Mouse (Mus musculus) cerebellum, adult 2 months (tissue): Measurements from ENCODE around the gene 4931428F04Rik. TPM values are rescaled to one million over a fixed set of nuclear protein-coding genes. Genes with fewer than 3 reads are reported as not detected.

ENCODE experiments used
- DNase-seq, 2 experiments: peaks; one replicate each; pipeline ENCODE4 v3.0.0; 2021
- H3K27ac ChIP-seq: fragments of 200-500 bp; 2 replicates; pipeline ENCODE4 v1.5.1; 2012; ENCODE audit warnings: low read length, control low read depth, inconsistent platforms; ENCODE audit not compliant: insufficient read depth
- H3K27me3 ChIP-seq: fragments of 200-500 bp; 2 replicates; pipeline ENCODE4 v1.6.1; 2012; ENCODE audit warnings: inconsistent platforms, mild to moderate bottlenecking, low read length, moderate library complexity; ENCODE audit not compliant: control insufficient read depth, insufficient read depth
- H3K4me1 ChIP-seq: fragments of 200-500 bp; 2 replicates; pipeline ENCODE4 v1.6.1; 2011; ENCODE audit warnings: low read length; ENCODE audit not compliant: control insufficient read depth, insufficient read depth
- H3K4me3 ChIP-seq: fragments of 200-500 bp; replicated peaks from 2 replicates; pipeline ENCODE3; 2011; ENCODE audit warnings: mild to moderate bottlenecking, low read depth, low read length, control low read depth; ENCODE audit not compliant: insufficient read depth
- CTCF ChIP-seq: fragments of 200-500 bp; IDR thresholded peaks from 2 replicates; pipeline ENCODE4 v1.5.1; 2011; ENCODE audit warnings: low read depth, mild to moderate bottlenecking, control low read depth, low read length, moderate library complexity, borderline replicate concordance; ENCODE audit not compliant: insufficient read depth
- POLR2A ChIP-seq: fragments of 200-500 bp; IDR thresholded peaks from 2 replicates; pipeline ENCODE4 v1.6.1; 2011; ENCODE audit warnings: low read length, control low read depth, borderline replicate concordance; ENCODE audit not compliant: insufficient read depth
- WGBS: fragments of 180-500 bp; shearing (Covaris S2); methylation state at CpG from one replicate; pipeline ENCODE4 v1.1.7; 2018; 5-methylcytosine and 5-hydroxymethylcytosine counted together
- polyA plus RNA-seq: library from polyadenylated mRNA; depleted of rRNA; stranded (reverse); fragments of >200 nt; gene quantifications from 2 replicates; pipeline ENCODE4 v1.2.3, GENCODE M21; 2012

Gene 4931428F04Rik
- polyA plus RNA-seq, 1 experiment = 25.1 TPM

DNA sequence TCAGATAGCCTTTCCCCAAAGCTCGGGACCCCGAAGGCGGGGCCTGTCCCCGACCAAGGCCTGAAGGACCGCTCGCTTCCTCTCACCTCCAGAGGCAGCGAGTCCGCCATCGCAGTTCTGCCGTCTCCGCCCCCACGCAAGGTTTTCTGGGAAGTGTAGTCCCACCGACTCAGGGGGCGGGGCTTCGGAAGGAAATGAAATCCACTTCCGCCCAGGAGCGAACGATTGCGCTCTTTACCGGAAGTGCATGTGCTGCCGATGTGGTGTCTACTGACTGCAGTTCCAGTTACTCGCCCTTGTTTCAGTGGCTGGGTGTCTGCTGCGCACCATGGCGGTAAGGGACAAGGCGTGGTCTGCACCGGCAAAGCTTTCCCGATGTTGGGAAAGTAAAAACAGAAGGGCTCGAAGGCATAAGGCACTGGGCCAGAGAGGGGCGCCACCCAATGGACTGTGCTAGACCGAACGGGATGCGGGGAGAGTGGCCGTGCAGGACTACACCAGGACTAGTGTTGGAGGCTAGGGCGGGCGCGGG, 36.5 kb upstream of the 4931428F04Rik start, which contains the start of the genes Lrrc29 and Tmem208:
TSS of gene Lrrc29 (minus strand) at position 138 of the 532 bp plus-strand sequence.
TSS of gene Tmem208 (plus strand) at position 214 of the 532 bp plus-strand sequence.
- H3K27ac ChIP-seq = peak within 1 kb of the TSS; percentile 58; the same call in 1 of the 2 replicates
- WGBS = under 1% methylated on average over 36 of the region's 36 CpGs
- DNase-seq = peak; percentile 97
- no peaks in the 10 kb centered on the region for H3K27me3 ChIP-seq
- peak within 1 kb of the TSS; percentile 83 for H3K4me3 ChIP-seq
- peak; percentile 53; the same call in 1 of the 2 replicates for TF ChIP-seq CTCF
- TF ChIP-seq POLR2A = peak; percentile 90
- H3K4me1 ChIP-seq = peaks cover 3% of the 10 kb centered on the region; the same call in 1 of the 2 replicates

DNA sequence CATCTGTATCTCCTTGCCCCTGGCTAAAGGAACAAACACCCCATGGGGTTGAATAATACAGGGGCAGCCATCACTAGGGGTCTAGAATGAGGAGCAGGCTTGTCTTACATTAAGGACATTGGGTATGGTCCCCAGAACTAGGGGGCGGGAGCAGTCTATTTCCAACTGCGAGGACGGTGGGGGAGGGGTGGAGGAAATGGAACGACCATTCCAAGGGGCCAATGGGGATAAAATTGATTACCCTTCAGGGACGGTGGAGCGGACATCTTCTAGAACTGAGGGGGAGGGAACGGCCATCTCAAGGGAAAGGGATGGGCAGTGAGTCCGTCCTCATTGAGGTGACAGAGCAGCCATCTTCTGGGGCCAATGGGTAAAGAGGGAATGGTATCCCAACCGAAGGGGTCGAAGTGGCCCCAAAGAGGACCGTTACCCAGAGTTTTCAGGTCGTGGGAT, 36.0 kb upstream of the 4931428F04Rik start:
- peaks cover 3% of the 10 kb centered on the region; the same call in 1 of the 2 replicates for H3K4me1 ChIP-seq
- H3K4me3 ChIP-seq = peak overlapping the region; percentile 83
- WGBS = 1% methylated on average over 12 of the region's 12 CpGs
- no peaks in the 10 kb centered on the region for H3K27me3 ChIP-seq
- peak overlapping the region; percentile 58; the same call in 1 of the 2 replicates for H3K27ac ChIP-seq
- TF ChIP-seq CTCF = no peak
- peak in 1 of 2 experiments; percentile 34 for DNase-seq

DNA sequence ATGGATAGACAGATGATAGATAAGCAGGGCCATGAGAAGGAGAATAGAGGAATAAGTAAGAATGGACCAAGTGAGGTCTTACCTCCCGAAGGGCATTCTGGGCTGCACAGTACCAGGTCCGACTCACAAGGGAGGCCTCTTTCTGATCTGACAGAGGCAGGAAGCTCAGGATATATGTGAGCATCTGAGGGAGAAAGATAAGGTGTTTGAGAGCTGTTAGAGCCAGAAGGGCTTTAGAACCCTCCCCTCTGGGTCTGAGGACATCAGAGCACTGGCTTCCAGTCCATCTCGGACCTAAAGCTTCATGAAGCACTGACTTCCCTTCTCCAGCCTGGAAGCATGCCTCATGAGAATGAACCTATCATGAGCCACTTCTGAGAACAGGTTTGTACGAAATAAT, 33.5 kb upstream of the 4931428F04Rik start:
- Histone ChIP-seq H3K4me3 (no peak overlapping the region), H3K4me1 (peaks cover 4% of the 10 kb centered on the region; the same call in 1 of the 2 replicates), H3K27ac (no peak overlapping the region), H3K27me3 (no peaks in the 10 kb centered on the region)
- TF ChIP-seq POLR2A (no peak), CTCF (no peak)
- WGBS = 90% methylated on average over 4 of the region's 4 CpGs
- DNase-seq = no peak

DNA sequence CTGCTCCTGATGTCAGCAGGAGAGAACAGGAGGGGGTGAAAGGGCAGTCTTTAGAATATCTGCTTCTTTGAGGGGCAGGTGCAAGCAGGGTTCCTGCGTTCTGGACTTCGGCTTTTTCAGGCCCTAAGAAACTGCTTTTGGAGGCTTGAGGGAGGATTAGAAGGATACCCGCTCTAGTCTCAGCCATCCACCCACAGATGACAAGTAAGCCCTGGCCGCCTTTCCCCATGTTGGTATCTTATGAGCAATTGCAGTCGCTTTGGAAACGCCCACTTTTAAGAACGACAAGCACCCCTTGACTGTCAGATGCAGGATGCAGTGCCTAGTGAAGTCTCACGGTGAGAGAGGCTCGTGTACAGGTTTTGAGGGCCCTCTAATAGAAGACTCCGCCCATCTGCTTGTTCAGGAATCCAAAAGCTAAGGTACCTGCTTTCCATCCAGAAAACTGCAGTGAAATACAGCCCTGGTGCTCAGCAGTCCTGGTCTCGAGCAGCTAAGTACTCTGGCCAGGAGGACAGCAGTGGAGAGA, 29.1 kb upstream of the 4931428F04Rik start:
- no peaks in the 10 kb centered on the region for H3K27me3 ChIP-seq
- peaks cover 20% of the 10 kb centered on the region for H3K4me1 ChIP-seq
- DNase-seq = no peak
- TF ChIP-seq POLR2A (no peak), CTCF (no peak)
- no peak overlapping the region for H3K27ac ChIP-seq
- H3K4me3 ChIP-seq = no peak overlapping the region
- 83% methylated on average over 11 of the region's 11 CpGs for WGBS

DNA sequence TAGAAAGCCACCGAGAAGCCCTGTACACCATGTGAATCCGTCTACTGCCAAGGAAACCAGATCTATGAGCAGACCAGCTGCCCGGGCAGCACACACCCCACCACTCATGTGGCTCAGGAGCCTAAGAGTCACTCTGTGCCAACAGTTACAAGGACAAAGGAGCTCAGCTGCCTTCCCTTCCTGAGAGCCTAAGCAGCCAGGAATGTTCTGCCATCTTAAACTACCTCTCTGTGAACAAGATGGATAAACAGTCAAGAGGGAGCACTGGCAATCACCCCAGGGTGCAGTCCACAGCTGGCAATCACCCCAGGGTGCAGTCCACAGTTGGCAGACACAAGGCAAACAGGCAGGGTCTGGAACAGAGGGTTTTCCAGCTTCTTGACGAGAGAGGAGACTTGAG, 28.3 kb upstream of the 4931428F04Rik start:
- Histone ChIP-seq H3K27ac (no peak overlapping the region), H3K27me3 (no peaks in the 10 kb centered on the region), H3K4me1 (peaks cover 28% of the 10 kb centered on the region), H3K4me3 (no peak overlapping the region)
- TF ChIP-seq POLR2A (no peak), CTCF (no peak)
- no peak for DNase-seq
- 22% methylated on average over 4 of the region's 4 CpGs for WGBS

DNA sequence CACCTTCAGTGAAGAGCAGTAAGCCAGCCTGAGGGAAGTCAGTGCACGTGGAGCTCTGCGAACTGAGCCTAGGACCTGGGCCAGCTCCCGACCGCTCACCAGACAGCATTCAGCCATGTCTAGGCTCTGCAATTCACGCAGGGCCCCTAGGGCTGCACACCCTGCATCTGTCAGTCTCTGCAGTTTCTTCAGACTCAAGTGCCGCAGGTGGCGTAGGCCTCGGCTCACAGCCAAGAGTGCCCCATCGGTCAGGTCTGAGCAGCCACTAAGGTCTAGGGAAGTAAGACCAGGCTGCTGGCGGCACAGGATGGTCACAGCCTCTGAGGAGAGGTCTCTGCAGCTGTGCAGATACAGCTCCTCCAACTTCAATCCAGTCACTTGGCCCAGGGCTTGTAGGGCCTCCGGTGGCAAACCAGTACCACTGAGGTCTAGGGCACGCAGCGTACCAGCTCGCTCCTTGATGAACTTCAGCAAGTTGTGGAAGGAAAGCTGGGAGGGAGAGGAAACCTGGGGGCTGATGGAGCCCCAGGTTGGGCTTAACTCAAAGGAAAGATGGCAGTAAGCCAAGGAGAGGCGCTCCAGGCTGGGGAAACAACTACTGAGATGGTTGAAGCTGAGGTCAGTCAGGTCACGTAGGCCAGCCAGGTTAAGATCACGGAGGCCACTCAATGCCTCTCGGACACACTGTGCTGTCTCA, 25.6 kb upstream of the 4931428F04Rik start:
- WGBS = 58% methylated on average over 18 of the region's 18 CpGs
- peak; percentile 58 to 61 for DNase-seq
- Histone ChIP-seq H3K27me3 (no peaks in the 10 kb centered on the region), H3K4me1 (peaks cover 42% of the 10 kb centered on the region), H3K27ac (no peak overlapping the region), H3K4me3 (no peak overlapping the region)
- TF ChIP-seq CTCF = no peak
- TF ChIP-seq POLR2A = no peak

DNA sequence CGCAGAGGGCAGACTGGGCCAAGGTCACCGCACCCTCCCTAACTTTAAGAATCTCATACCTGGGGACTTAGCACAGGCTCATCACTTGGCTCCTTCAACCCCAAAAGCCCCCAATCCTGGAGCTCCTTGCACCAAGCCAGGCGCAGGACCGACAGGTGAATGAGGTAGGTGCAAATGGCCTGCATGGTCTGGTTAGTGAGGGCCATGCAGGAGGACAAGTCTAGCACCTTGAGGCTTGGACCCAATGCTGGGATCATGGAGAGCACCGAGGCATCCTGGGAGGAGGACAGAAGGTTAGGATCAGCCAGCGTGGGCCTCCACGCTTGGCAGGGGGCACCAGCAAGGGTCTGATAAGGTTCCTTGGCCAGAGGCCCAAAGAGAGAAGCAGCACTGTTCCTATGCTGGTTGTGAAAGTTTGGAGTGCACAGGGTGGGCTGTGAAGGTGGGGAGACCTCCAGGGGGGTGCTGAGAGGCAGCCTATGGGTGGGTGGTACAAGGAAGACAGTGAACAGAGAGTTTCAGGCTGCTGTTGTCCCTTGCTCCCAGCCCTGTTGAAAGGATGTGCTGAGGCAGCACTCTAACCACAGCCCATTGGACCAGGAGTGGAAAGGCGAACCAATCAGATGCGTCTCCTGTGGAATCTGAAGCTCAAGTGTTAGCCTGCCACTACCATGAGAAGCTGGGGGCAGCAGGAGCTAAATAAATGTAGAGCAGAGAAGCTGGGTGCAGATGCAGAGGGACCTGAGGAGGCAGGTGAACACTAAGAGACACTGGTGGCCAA, 24.1 kb upstream of the 4931428F04Rik start:
- DNase-seq = no peak
- Histone ChIP-seq H3K27ac (peak overlapping the region; percentile 25; the same call in 1 of the 2 replicates), H3K4me3 (no peak overlapping the region), H3K4me1 (peaks cover 54% of the 10 kb centered on the region), H3K27me3 (no peaks in the 10 kb centered on the region)
- 79% methylated on average over 9 of the region's 9 CpGs for WGBS
- TF ChIP-seq POLR2A = no peak
- no peak for TF ChIP-seq CTCF
